Mouse (Mus musculus) liver, embryonic 13.5 days (tissue): ENCODE data around the gene Adgrb2. TPM values are rescaled to one million over a fixed set of nuclear protein-coding genes. Genes with fewer than 3 reads are reported as not detected.
A peak's percentile ranks its signal among the peaks of the same experiment; 100 is the strongest.

ENCODE experiments used
- ATAC-seq: fragments of 200-750 bp; cut with Nextera tagmentation; 2 replicates; pipeline ENCODE4 v1.8.0; 2017; ENCODE audit warnings: low read depth, mild to moderate bottlenecking, moderate number of reproducible peaks, moderate library complexity
- DNase-seq: peaks from one replicate; pipeline ENCODE4 v3.0.0; 2022
- H3K27ac ChIP-seq: fragments of 300-500 bp; sonication (generic); 2 replicates; pipeline ENCODE4 v1.5.1; 2015; ENCODE audit warnings: moderate library complexity, mild to moderate bottlenecking, inconsistent platforms
- H3K27me3 ChIP-seq: fragments of 300-500 bp; sonication (generic); 2 replicates; pipeline ENCODE4 v1.6.1; 2015; ENCODE audit warnings: mild to moderate bottlenecking, inconsistent platforms
- H3K36me3 ChIP-seq: fragments of 300-500 bp; sonication (generic); 2 replicates; pipeline ENCODE4 v1.6.1; 2015; ENCODE audit warnings: mild to moderate bottlenecking, inconsistent platforms
- H3K4me1 ChIP-seq: fragments of 300-500 bp; sonication (generic); replicated peaks from 2 replicates; pipeline ENCODE4 v1.6.1; 2015; ENCODE audit warnings: inconsistent platforms
- H3K4me2 ChIP-seq: fragments of 300-500 bp; sonication (generic); 2 replicates; pipeline ENCODE4 v1.6.1; 2015; ENCODE audit warnings: inconsistent platforms, mild to moderate bottlenecking, moderate library complexity
- H3K4me3 ChIP-seq: fragments of 300-500 bp; sonication (generic); replicated peaks from 2 replicates; pipeline ENCODE4 v1.5.1; 2015; ENCODE audit warnings: mild to moderate bottlenecking, inconsistent platforms
- H3K9ac ChIP-seq: fragments of 300-500 bp; sonication (generic); 2 replicates; pipeline ENCODE4 v1.6.1; 2015; ENCODE audit warnings: mild to moderate bottlenecking, inconsistent platforms
- H3K9me3 ChIP-seq: fragments of 300-500 bp; sonication (generic); replicated peaks from 2 replicates; pipeline ENCODE4 v1.6.1; 2016; ENCODE audit warnings: inconsistent platforms
- WGBS: fragments of 180-500 bp; shearing (Covaris S2); methylation state at CpG from one replicate; pipeline ENCODE4 v1.1.7; 2015; ENCODE audit not compliant: insufficient replicate concordance; 5-methylcytosine and 5-hydroxymethylcytosine counted together
- polyA plus RNA-seq: library from polyadenylated mRNA; unstranded; fragments of >200 nt; fragmentation: Nextera tagmentation; extraction: Ambion mirVana; gene quantifications from 2 replicates; pipeline ENCODE4 v1.2.1, GENCODE M21; 2015

Gene Adgrb2
- polyA plus RNA-seq, 1 experiment from 2014 or later, result 0.03 TPM

- H3K27me3 ChIP-seq, result peaks cover 39% of the 10 kb centered on the region
- H3K27ac ChIP-seq, result no peak overlapping the region
- no peak for DNase-seq
- 37% methylated on average over 7 of the region's 7 CpGs for WGBS
- no peak overlapping the region for H3K4me2 ChIP-seq
- no peaks in the 10 kb centered on the region for H3K9me3 ChIP-seq
- no peak for ATAC-seq
- H3K4me3 ChIP-seq, result no peak overlapping the region
- no peak overlapping the region for H3K9ac ChIP-seq
- H3K36me3 ChIP-seq, result no peaks in the 10 kb centered on the region
- no peaks in the 10 kb centered on the region for H3K4me1 ChIP-seq
These were observed 12.7 kb upstream of the Adgrb2 start for GRCm38 (mm10) chr4:129971989-129972388.

DNA sequence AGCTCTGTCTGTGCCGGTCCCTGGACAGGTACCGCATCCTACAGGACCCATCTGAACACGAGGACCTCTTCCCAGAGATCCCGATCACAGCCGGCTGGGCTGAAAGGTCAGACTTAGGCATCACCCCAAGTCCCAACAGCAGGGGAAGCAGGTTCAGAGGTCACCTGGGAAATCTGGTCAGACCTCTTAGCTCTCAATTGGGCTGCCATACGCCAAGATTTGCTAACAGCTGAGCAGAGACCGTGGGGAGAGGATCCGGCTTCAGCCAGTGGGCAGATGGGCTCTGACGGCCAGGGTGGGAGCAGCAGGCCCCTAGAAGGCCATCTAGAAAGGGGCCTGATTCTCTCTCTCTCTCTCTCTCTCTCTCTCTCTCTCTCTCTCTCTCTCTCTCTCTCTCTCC, 10.4 kb upstream of the Adgrb2 start:
- DNase-seq (no peak), ATAC-seq (no peak)
- Histone ChIP-seq H3K4me1 (no peaks in the 10 kb centered on the region), H3K9me3 (no peaks in the 10 kb centered on the region), H3K9ac (no peak overlapping the region), H3K4me3 (no peak overlapping the region), H3K27ac (no peak overlapping the region), H3K4me2 (no peak overlapping the region), H3K27me3 (peaks cover 36% of the 10 kb centered on the region), H3K36me3 (no peaks in the 10 kb centered on the region)
- WGBS, result 47% methylated on average over 9 of the region's 9 CpGs

GRCm38 (mm10) chr4:129977256-129977655, 7.4 kb upstream of the Adgrb2 start:
- Histone ChIP-seq H3K4me2 (no peak overlapping the region), H3K27ac (no peak overlapping the region), H3K4me1 (no peaks in the 10 kb centered on the region), H3K4me3 (no peak overlapping the region), H3K36me3 (no peaks in the 10 kb centered on the region), H3K9me3 (no peaks in the 10 kb centered on the region), H3K27me3 (peaks cover 60% of the 10 kb centered on the region), H3K9ac (no peak overlapping the region)
- ATAC-seq (no peak), DNase-seq (no peak)
- WGBS, result 36% methylated on average over 4 of the region's 4 CpGs

GRCm38 (mm10) chr4:129978227-129978626, 6.4 kb upstream of the Adgrb2 start:
- Histone ChIP-seq H3K4me3 (no peak overlapping the region), H3K27ac (no peak overlapping the region), H3K27me3 (peaks cover 62% of the 10 kb centered on the region), H3K4me1 (no peaks in the 10 kb centered on the region), H3K36me3 (no peaks in the 10 kb centered on the region), H3K9me3 (no peaks in the 10 kb centered on the region), H3K9ac (no peak overlapping the region), H3K4me2 (no peak overlapping the region)
- DNase-seq (no peak), ATAC-seq (no peak)
- WGBS, result 62% methylated on average over 4 of the region's 4 CpGs

DNA sequence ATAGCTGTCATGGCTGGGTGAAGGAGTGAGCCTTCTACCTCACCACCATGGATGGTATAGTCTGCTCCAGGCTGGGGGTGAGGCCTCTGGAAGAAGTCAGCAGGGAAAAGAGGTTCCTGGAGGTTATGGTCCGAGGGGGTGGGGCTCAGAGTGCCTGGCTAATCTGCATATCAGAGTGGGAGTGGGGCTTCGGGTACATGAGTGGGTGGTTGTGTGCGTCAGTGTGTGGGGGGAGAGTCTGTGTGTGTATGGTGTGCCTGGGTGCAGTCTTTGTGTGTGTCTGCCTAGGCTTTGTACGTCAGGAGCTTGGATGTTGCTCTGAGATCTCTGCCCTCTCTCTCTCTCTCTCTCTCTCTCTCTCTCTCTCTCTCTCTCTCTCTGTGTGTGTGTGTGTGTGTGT, 5.7 kb upstream of the Adgrb2 start:
- Histone ChIP-seq H3K27me3 (peaks cover 66% of the 10 kb centered on the region), H3K4me3 (no peak overlapping the region), H3K27ac (no peak overlapping the region), H3K36me3 (no peaks in the 10 kb centered on the region), H3K9me3 (no peaks in the 10 kb centered on the region), H3K4me1 (peaks cover under 1% of the 10 kb centered on the region; the same call in 1 of the 2 replicates), H3K4me2 (no peak overlapping the region), H3K9ac (no peak overlapping the region)
- 43% methylated on average over 4 of the region's 4 CpGs for WGBS
- DNase-seq (no peak), ATAC-seq (no peak)

DNA sequence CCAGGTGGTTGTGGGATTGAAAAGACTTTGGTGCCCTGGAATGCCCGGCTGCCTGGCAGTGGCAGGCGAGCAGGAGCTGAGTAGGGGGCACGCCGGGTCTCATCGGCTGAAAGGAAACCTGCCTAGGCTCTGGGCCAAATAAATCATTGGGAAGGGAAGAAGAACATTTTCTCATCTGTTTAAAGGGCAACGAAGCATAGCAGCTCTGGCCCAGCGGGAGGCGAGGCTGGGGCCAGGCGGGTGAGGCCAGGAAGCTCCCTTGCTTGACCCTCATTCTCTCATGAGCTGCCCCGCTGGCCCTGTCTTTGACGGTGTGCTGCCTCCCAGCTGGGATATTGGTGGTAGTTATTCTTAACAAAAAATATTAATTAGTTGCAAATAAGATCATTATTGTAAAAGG, 3.0 kb upstream of the Adgrb2 start:
- DNase-seq (no peak), ATAC-seq (no peak)
- H3K9me3 ChIP-seq, result no peaks in the 10 kb centered on the region
- WGBS, result 54% methylated on average over 11 of the region's 11 CpGs
- no peak overlapping the region for H3K9ac ChIP-seq
- H3K27me3 ChIP-seq, result peaks cover 86% of the 10 kb centered on the region
- H3K4me2 ChIP-seq, result no peak overlapping the region
- H3K4me3 ChIP-seq, result no peak overlapping the region
- H3K36me3 ChIP-seq, result no peaks in the 10 kb centered on the region
- H3K27ac ChIP-seq, result no peak overlapping the region
- H3K4me1 ChIP-seq, result peaks cover 13% of the 10 kb centered on the region

DNA sequence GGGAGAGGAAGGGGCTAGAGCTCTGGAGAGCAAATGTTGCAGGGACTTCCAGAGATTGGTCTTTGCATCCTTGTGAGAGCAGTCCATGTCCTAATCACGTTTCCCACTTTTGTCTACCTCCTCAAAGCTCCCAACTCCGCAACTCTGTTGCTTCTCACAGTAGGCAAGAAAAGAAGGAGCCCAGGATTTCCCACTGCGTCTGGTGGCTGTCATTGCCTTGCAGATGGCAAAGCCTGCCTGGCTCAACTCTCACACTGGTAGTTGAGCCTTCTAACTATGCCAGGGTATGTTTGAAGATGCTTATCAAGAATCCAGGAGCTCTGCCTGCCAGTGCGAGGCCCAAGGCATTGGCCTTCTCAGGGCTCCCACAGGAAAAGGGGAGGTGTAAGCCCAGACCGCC, 1.6 kb upstream of the Adgrb2 start:
- Histone ChIP-seq H3K27me3 (peaks cover 95% of the 10 kb centered on the region), H3K9ac (no peak overlapping the region), H3K27ac (no peak overlapping the region), H3K9me3 (no peaks in the 10 kb centered on the region), H3K36me3 (no peaks in the 10 kb centered on the region), H3K4me3 (no peak overlapping the region), H3K4me1 (peaks cover 17% of the 10 kb centered on the region), H3K4me2 (no peak overlapping the region)
- ATAC-seq (no peak), DNase-seq (no peak)
- WGBS, result 17% methylated on average over 5 of the region's 5 CpGs

GRCm38 (mm10) chr4:129983764-129984420, 778 bp upstream of the Adgrb2 start:
- H3K4me1 ChIP-seq, result peaks cover 17% of the 10 kb centered on the region
- no peaks in the 10 kb centered on the region for H3K9me3 ChIP-seq
- ATAC-seq (no peak), DNase-seq (no peak)
- peak overlapping the region; percentile 64 for H3K4me2 ChIP-seq
- no peak overlapping the region for H3K27ac ChIP-seq
- H3K27me3 ChIP-seq, result peaks cover 99% of the 10 kb centered on the region
- H3K4me3 ChIP-seq, result peak overlapping the region; percentile 53
- H3K9ac ChIP-seq, result no peak overlapping the region
- 5% methylated on average over 15 of the region's 15 CpGs for WGBS
- no peaks in the 10 kb centered on the region for H3K36me3 ChIP-seq

- WGBS, result 1% methylated on average over 38 of the region's 48 CpGs
- Histone ChIP-seq H3K9me3 (no peaks in the 10 kb centered on the region), H3K9ac (0 out of 2 replicates have a peak overlapping the region, but pooled peaks have one; percentile 36), H3K4me1 (peaks cover 17% of the 10 kb centered on the region), H3K27ac (no peak overlapping the region), H3K4me2 (peak overlapping the region; percentile 64), H3K36me3 (no peaks in the 10 kb centered on the region), H3K4me3 (peak overlapping the region; percentile 53), H3K27me3 (peaks cover 99% of the 10 kb centered on the region)
- no peak for ATAC-seq
- no peak for DNase-seq
These were observed 546 bp downstream of the Adgrb2 start for GRCm38 (mm10) chr4:129985161-129985670.

DNA sequence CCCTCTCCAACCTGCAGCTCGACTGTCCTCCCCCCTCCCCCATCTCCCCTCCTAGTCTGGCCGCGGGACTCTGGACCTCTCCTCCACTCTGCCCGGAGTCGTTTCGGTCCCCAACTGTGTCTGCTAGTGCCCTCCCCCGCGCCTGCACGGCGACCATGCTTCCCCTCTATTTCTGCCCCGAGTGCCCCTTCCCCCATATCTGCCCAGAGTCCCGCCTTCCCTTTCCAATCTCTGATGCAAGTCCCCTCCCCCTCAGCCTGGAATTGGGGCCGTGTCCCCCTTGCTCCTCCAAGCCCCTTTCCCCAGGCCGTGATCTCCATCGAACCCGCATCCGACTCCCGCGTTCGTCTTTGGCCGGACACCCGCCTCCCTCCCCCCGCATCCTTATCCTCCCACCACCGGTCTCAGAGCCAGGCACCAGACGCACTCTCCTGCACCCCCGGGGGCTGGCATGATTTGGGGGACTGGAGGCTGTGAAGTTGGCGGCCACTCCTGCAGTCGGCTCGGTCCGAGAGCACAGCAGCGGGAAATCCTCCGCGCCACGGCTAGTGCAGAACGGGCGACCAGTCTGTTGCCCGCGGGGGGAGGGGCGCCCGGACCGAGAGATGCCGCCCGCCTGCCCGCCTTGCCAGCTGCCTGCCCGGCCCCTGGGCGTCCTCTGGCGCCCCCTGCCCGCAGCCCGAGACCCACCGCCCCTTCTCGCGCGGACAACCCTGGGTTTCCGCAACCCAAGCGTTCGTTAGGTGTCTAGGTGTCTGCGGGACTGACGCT, 1.2 kb downstream of the Adgrb2 start:
- no peak for ATAC-seq
- WGBS, result 3% methylated on average over 50 of the region's 58 CpGs
- Histone ChIP-seq H3K4me2 (peak overlapping the region; percentile 64), H3K9me3 (no peaks in the 10 kb centered on the region), H3K36me3 (no peaks in the 10 kb centered on the region), H3K9ac (no peak overlapping the region), H3K4me1 (peaks cover 17% of the 10 kb centered on the region), H3K4me3 (peak overlapping the region; percentile 53), H3K27me3 (peaks cover 99% of the 10 kb centered on the region), H3K27ac (no peak overlapping the region)
- DNase-seq, result no peak

GRCm38 (mm10) chr4:129987825-129988504, 3.3 kb downstream of the Adgrb2 start:
- Histone ChIP-seq H3K4me2 (peak overlapping the region; percentile 65), H3K9me3 (no peaks in the 10 kb centered on the region), H3K4me3 (peak overlapping the region; percentile 48), H3K27me3 (peaks cover 88% of the 10 kb centered on the region), H3K36me3 (no peaks in the 10 kb centered on the region), H3K27ac (no peak overlapping the region), H3K9ac (no peak overlapping the region), H3K4me1 (peaks cover 17% of the 10 kb centered on the region)
- ATAC-seq (no peak), DNase-seq (no peak)
- WGBS, result 1% methylated on average over 40 of the region's 53 CpGs
